Comparison of ENCODE assay signal across 18 mouse cellular contexts in genomic region chr5:135628916-135629315, GRCm38 (mm10). TPM values are rescaled to one million over a fixed set of nuclear protein-coding genes. Genes with fewer than 3 reads are reported as not detected.
A peak's percentile ranks its signal among the peaks of the same experiment; 100 is the strongest.
DNase-seq lines count a peak whose midpoint lies in the region; ATAC-seq and TF ChIP-seq lines count a peak whose summit lies in the region.
"Had no signal": no experiment of that assay in that cellular context is flagged by ENCODE, and none has a peak within 500 bp of the region (broad histone marks: within the 10 kb centered on the region; RNA-seq: fewer than 3 reads in every experiment).

No protein-coding gene starts in this region.

- peaks cover 13% of the 10 kb centered on the region for H3K4me1 ChIP-seq in heart, postnatal 0 days (ENCODE audit: control insufficient read depth, insufficient read depth)
- H3K4me1 ChIP-seq in heart, embryonic 11.5 days (ENCODE audit: control insufficient read depth, insufficient read depth, low read length): peaks cover 5% of the 10 kb centered on the region; the same call in 1 of the 2 replicates
- peaks cover 7% of the 10 kb centered on the region for H3K4me1 ChIP-seq in liver, embryonic 11.5 days (replicated peaks; ENCODE audit: control insufficient read depth, insufficient read depth, low read length)

- no peak for TF ChIP-seq EP300 in heart, postnatal 0 days (IDR thresholded peaks at IDR 0.05; ENCODE audit: low read depth)

- no peak for DNase-seq in heart, postnatal 0 days (ENCODE audit: low spot score)
- DNase-seq in thymus, postnatal 0 days (ENCODE audit: low spot score): peak; percentile 12
- DNase-seq in thymus, postnatal 10 days (ENCODE audit: low spot score in 2 of 2): no peak
- DNase-seq in liver, embryonic 11.5 days (ENCODE audit: low spot score): no peak
- no peak for DNase-seq in B cell, adult 2 months
- DNase-seq in adrenal gland, postnatal 25 days: no peak
- DNase-seq in left cerebral cortex, adult 2 months (ENCODE audit: extremely low spot score in 1 of 2, low spot score in 2 of 2): no peak
- DNase-seq: cerebellum, postnatal 36 days; heart, adult 2 months; right cerebral cortex, adult 18-20 months; thymus, postnatal 4 days had no signal

- intact Hi-C loops in left cerebral cortex, adult 2 months (cut with DNase I): no loop called here

- no peak overlapping the region for H3K27ac ChIP-seq in heart, postnatal 0 days (ENCODE audit: low read depth)
- H3K27ac ChIP-seq in heart, embryonic 11.5 days (ENCODE audit: low read depth, low read length): no peak overlapping the region
- no peak overlapping the region for H3K27ac ChIP-seq in liver, embryonic 11.5 days (ENCODE audit: low read depth, low read length)
- H3K27ac ChIP-seq in left cerebral cortex, adult 2 months: no peak overlapping the region
- H3K27ac ChIP-seq: embryonic facial prominence, embryonic 15.5 days; heart, adult 2 months; limb, embryonic 12.5 days had no signal

- no peaks in the 10 kb centered on the region for H3K9me3 ChIP-seq in heart, postnatal 0 days (replicated peaks; ENCODE audit: control insufficient read depth, low read length)
- H3K9me3 ChIP-seq in heart, embryonic 11.5 days (replicated peaks; ENCODE audit: control insufficient read depth, low read length): no peaks in the 10 kb centered on the region
- H3K9me3 ChIP-seq in liver, embryonic 11.5 days (ENCODE audit: control insufficient read depth, low read length): no peaks in the 10 kb centered on the region
- H3K9me3 ChIP-seq: embryonic facial prominence, embryonic 15.5 days; limb, embryonic 12.5 days had no signal

- no peak overlapping the region for H3K4me3 ChIP-seq in heart, postnatal 0 days (ENCODE audit: low read depth, low read length)
- no peak overlapping the region for H3K4me3 ChIP-seq in heart, embryonic 11.5 days (ENCODE audit: low read depth, low read length)
- H3K4me3 ChIP-seq in liver, embryonic 11.5 days (ENCODE audit: low read depth, low read length): no peak overlapping the region
- H3K4me3 ChIP-seq in left cerebral cortex, adult 2 months: no peak overlapping the region
- H3K4me3 ChIP-seq: embryonic facial prominence, embryonic 15.5 days; heart, adult 2 months; limb, embryonic 12.5 days; myocyte had no signal

- H3K9ac ChIP-seq in heart, postnatal 0 days (replicated peaks; ENCODE audit: low read depth, low read length): no peak overlapping the region
- no peak overlapping the region for H3K9ac ChIP-seq in heart, embryonic 11.5 days (ENCODE audit: low read depth, low read length)
- H3K9ac ChIP-seq in liver, embryonic 11.5 days (ENCODE audit: low read depth, low read length): no peak overlapping the region
- H3K9ac ChIP-seq: embryonic facial prominence, embryonic 15.5 days; limb, embryonic 12.5 days had no signal

- H3K4me2 ChIP-seq in heart, postnatal 0 days (ENCODE audit: low read depth, low read length): 0 out of 2 replicates have a peak overlapping the region, but pooled peaks have one; percentile 21
- H3K4me2 ChIP-seq in heart, embryonic 11.5 days: no peak overlapping the region
- H3K4me2 ChIP-seq in liver, embryonic 11.5 days: peak overlapping the region; percentile 22; the same call in 1 of the 2 replicates
- H3K4me2 ChIP-seq: embryonic facial prominence, embryonic 15.5 days; limb, embryonic 12.5 days had no signal

- H3K27me3 ChIP-seq in heart, postnatal 0 days (ENCODE audit: control insufficient read depth, insufficient read depth, low read length): no peaks in the 10 kb centered on the region
- H3K27me3 ChIP-seq in heart, embryonic 11.5 days (ENCODE audit: control insufficient read depth, insufficient read depth, low read length): no peaks in the 10 kb centered on the region
- no peaks in the 10 kb centered on the region for H3K27me3 ChIP-seq in liver, embryonic 11.5 days (replicated peaks; ENCODE audit: control insufficient read depth, insufficient read depth, low read length)
- H3K27me3 ChIP-seq: embryonic facial prominence, embryonic 15.5 days; limb, embryonic 12.5 days had no signal

- no peaks in the 10 kb centered on the region for H3K36me3 ChIP-seq in heart, postnatal 0 days (replicated peaks; ENCODE audit: control insufficient read depth, insufficient read depth, low read length)
- no peaks in the 10 kb centered on the region for H3K36me3 ChIP-seq in heart, embryonic 11.5 days (ENCODE audit: control insufficient read depth, insufficient read depth, low read length)
- H3K36me3 ChIP-seq in liver, embryonic 11.5 days (ENCODE audit: control insufficient read depth, insufficient read depth, low read length): no peaks in the 10 kb centered on the region
- H3K36me3 ChIP-seq: embryonic facial prominence, embryonic 15.5 days; limb, embryonic 12.5 days had no signal

- ATAC-seq in heart, postnatal 0 days (ENCODE audit: insufficient read depth, low read depth): no peak
- no peak for ATAC-seq in heart, embryonic 11.5 days (replicated peaks; ENCODE audit: insufficient number of reproducible peaks, low FRiP score, low TSS enrichment)
- ATAC-seq in liver, embryonic 11.5 days (replicated peaks; ENCODE audit: low FRiP score): no peak
- ATAC-seq: activated CD4-positive, CD25-positive, alpha-beta regulatory T cell, adult 4 months had no signal

- TF ChIP-seq CTCF in heart, postnatal 0 days (IDR thresholded peaks at IDR 0.05; ENCODE audit: low read depth): no peak
- no peak for TF ChIP-seq CTCF in left cerebral cortex, adult 2 months (IDR thresholded peaks at IDR 0.05)

- 44% methylated on average over 10 of the region's 10 CpGs for WGBS in heart, postnatal 0 days
- 46% methylated on average over 10 of the region's 10 CpGs for WGBS in heart, embryonic 11.5 days (ENCODE audit: insufficient replicate concordance)
- 44% methylated on average over 10 of the region's 10 CpGs for WGBS in liver, embryonic 11.5 days

RNA-seq across cellular contexts. Expression of gene Rhbdd2, which starts 3.5 kb away (rescaled TPM):
- total RNA-seq in heart, postnatal 0 days (2014; rRNA removed; ENCODE audit: low replicate concordance): 6.7 and 11.6 TPM in 2 replicates
- 37.8 and 40.0 TPM in 2 replicates for polyA plus RNA-seq in heart, postnatal 0 days (2015; fragmentation: Nextera tagmentation; extraction: Ambion mirVana)
- 33.1 and 44.9 TPM in 2 replicates for polyA plus RNA-seq in heart, embryonic 11.5 days (2014; fragmentation: Nextera tagmentation; extraction: Ambion mirVana)
- 25.5 and 27.3 TPM in 2 replicates for polyA plus RNA-seq in thymus, postnatal 0 days (2015; fragmentation: Nextera tagmentation; extraction: Ambion mirVana)
- polyA plus RNA-seq in liver, embryonic 11.5 days (2014; fragmentation: Nextera tagmentation; extraction: Ambion mirVana): 25.0 and 27.8 TPM in 2 replicates
- total RNA-seq in adrenal gland, postnatal 25 days (2021): 33.6 and 51.6 TPM in 2 replicates
- 10 to 100 TPM; 84.3 to 85.9 TPM for total RNA-seq in left cerebral cortex, adult 2 months (2021)

RNA-seq across cellular contexts. Expression of gene Por, which starts 40.9 kb away (rescaled TPM):
- 71.7 and 85.6 TPM in 2 replicates for total RNA-seq in heart, postnatal 0 days (2014; rRNA removed; ENCODE audit: low replicate concordance)
- polyA plus RNA-seq in heart, postnatal 0 days (2015; fragmentation: Nextera tagmentation; extraction: Ambion mirVana): 44.9 and 45.0 TPM in 2 replicates
- polyA plus RNA-seq in heart, embryonic 11.5 days (2014; fragmentation: Nextera tagmentation; extraction: Ambion mirVana): 32.4 and 37.4 TPM in 2 replicates
- polyA plus RNA-seq in thymus, postnatal 0 days (2015; fragmentation: Nextera tagmentation; extraction: Ambion mirVana): 44.4 and 45.8 TPM in 2 replicates
- polyA plus RNA-seq in liver, embryonic 11.5 days (2014; fragmentation: Nextera tagmentation; extraction: Ambion mirVana): 48.1 and 49.3 TPM in 2 replicates
- total RNA-seq in adrenal gland, postnatal 25 days (2021): 258 and 276 TPM in 2 replicates
- 10 to 100 TPM; 86.0 to 93.6 TPM for total RNA-seq in left cerebral cortex, adult 2 months (2021)

RNA-seq across cellular contexts. Expression of gene Ccl24, which starts 56.1 kb away (rescaled TPM):
- not detected in 2 replicates for total RNA-seq in heart, postnatal 0 days (2014; rRNA removed; ENCODE audit: low replicate concordance)
- 0.45 and 0.82 TPM in 2 replicates for polyA plus RNA-seq in heart, postnatal 0 days (2015; fragmentation: Nextera tagmentation; extraction: Ambion mirVana)
- polyA plus RNA-seq in heart, embryonic 11.5 days (2014; fragmentation: Nextera tagmentation; extraction: Ambion mirVana): 0.93 TPM in 1 of 2 replicates, not detected in the other
- 32.0 and 35.5 TPM in 2 replicates for polyA plus RNA-seq in thymus, postnatal 0 days (2015; fragmentation: Nextera tagmentation; extraction: Ambion mirVana)
- polyA plus RNA-seq in liver, embryonic 11.5 days (2014; fragmentation: Nextera tagmentation; extraction: Ambion mirVana): 7.9 and 8.5 TPM in 2 replicates
- total RNA-seq in adrenal gland, postnatal 25 days (2021): 0.61 TPM in 1 of 2 replicates, not detected in the other
- total RNA-seq in left cerebral cortex, adult 2 months (2021): under 1 TPM in 1 of 2 experiments, not detected in 1; 0.68 TPM
- total RNA-seq: hematopoietic stem cell, adult 5-6 weeks; layer of hippocampus, postnatal 10 days had no signal
- polyA plus RNA-seq: activated CD4-positive, CD25-positive, alpha-beta regulatory T cell, adult 4 months; myocyte had no signal
